Comparison of ENCODE assay signal across 15 mouse cellular contexts in the genomic region with DNA sequence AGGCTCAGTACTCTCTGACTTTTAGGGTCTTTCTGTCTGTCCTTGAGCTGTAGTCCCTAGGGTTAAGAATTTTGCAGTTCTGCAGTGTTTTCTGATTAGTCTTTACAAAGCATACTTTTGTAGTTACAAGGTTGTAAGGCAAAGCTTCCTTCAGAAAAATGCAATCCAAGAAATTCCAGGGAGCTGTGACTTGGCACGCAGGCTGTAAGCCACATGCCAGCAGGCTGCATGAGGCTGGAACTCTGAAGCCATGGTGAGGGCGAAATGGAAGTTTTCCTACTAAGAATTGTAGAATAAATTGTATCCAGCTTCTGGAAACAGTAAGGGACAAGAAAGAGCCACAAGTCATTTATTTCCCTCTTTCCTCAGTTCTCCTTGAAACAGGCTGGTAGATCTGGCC. TPM values are rescaled to one million over a fixed set of nuclear protein-coding genes. Genes with fewer than 3 reads are reported as not detected.
A peak's percentile ranks its signal among the peaks of the same experiment; 100 is the strongest.
DNase-seq lines count a peak whose midpoint lies in the region; ATAC-seq and TF ChIP-seq lines count a peak whose summit lies in the region.
"Had no signal": no experiment of that assay in that cellular context is flagged by ENCODE, and none has a peak within 500 bp of the region (broad histone marks: within the 10 kb centered on the region; RNA-seq: fewer than 3 reads in every experiment).

No protein-coding gene starts in this region.

- H3K4me2 ChIP-seq in forebrain, postnatal 0 days (ENCODE audit: low read depth) = no peak overlapping the region
- no peak overlapping the region for H3K4me2 ChIP-seq in forebrain, embryonic 12.5 days
- H3K4me2 ChIP-seq in stomach, embryonic 16.5 days (ENCODE audit: low read depth, low read length) = no peak overlapping the region
- H3K4me2 ChIP-seq in stomach, postnatal 0 days (replicated peaks; ENCODE audit: low read depth) = no peak overlapping the region
- H3K4me2 ChIP-seq: heart, embryonic 11.5 days; liver, embryonic 11.5 days had no signal

- H3K4me3 ChIP-seq in forebrain, postnatal 0 days (ENCODE audit: low read depth, low read length) = no peak overlapping the region
- no peak overlapping the region for H3K4me3 ChIP-seq in forebrain, embryonic 12.5 days (replicated peaks)
- H3K4me3 ChIP-seq in stomach, embryonic 16.5 days (replicated peaks; ENCODE audit: low read length) = no peak overlapping the region
- no peak overlapping the region for H3K4me3 ChIP-seq in stomach, postnatal 0 days (ENCODE audit: low read depth, low read length)
- H3K4me3 ChIP-seq: myocyte had no signal

- H3K4me1 ChIP-seq in forebrain, postnatal 0 days (ENCODE audit: insufficient read depth) = no peaks in the 10 kb centered on the region
- H3K4me1 ChIP-seq in forebrain, embryonic 12.5 days = no peaks in the 10 kb centered on the region
- H3K4me1 ChIP-seq in stomach, embryonic 16.5 days (ENCODE audit: control insufficient read depth, insufficient read depth, low read length) = 0 out of 2 replicates have a peak, but pooled peaks cover 9% of the 10 kb centered on the region
- no peaks in the 10 kb centered on the region; the same call in 1 of the 2 replicates for H3K4me1 ChIP-seq in stomach, postnatal 0 days (replicated peaks; ENCODE audit: control insufficient read depth, insufficient read depth)

- ATAC-seq in forebrain, postnatal 0 days = no peak
- no peak for ATAC-seq in forebrain, embryonic 12.5 days (ENCODE audit: low FRiP score)
- no peak for ATAC-seq in stomach, embryonic 16.5 days (ENCODE audit: insufficient read depth, low FRiP score)
- ATAC-seq in stomach, postnatal 0 days (ENCODE audit: low FRiP score, low TSS enrichment) = no peak
- ATAC-seq: intestine, embryonic 16.5 days had no signal

- H3K36me3 ChIP-seq in forebrain, postnatal 0 days (ENCODE audit: insufficient read depth) = no peaks in the 10 kb centered on the region
- H3K36me3 ChIP-seq in forebrain, embryonic 12.5 days (replicated peaks) = no peaks in the 10 kb centered on the region
- H3K36me3 ChIP-seq in stomach, embryonic 16.5 days (ENCODE audit: control insufficient read depth, insufficient read depth, low read length) = no peaks in the 10 kb centered on the region
- no peaks in the 10 kb centered on the region for H3K36me3 ChIP-seq in stomach, postnatal 0 days (ENCODE audit: control insufficient read depth, insufficient read depth, low read length)
- H3K36me3 ChIP-seq: G1E had no signal

- peak; percentile 13 for DNase-seq in forebrain, postnatal 0 days
- peak; percentile 33 for DNase-seq in kidney, adult 18-20 months
- no peak for DNase-seq in kidney, postnatal 10 days
- no peak for DNase-seq in stomach, postnatal 0 days (ENCODE audit: low spot score)
- DNase-seq in c-Kit-positive CD71-positive TER-119-positive erythroid progenitor cells, embryonic 14.5 days (ENCODE audit: low spot score) = no peak
- no peak for DNase-seq in T-cell, adult 2 months (ENCODE audit: low spot score)
- DNase-seq: B cell, adult 2 months; thymus, adult 18-20 months had no signal

- 65% methylated on average over 2 of the region's 2 CpGs for WGBS in forebrain, postnatal 0 days
- WGBS in forebrain, embryonic 12.5 days = 87% methylated on average over 2 of the region's 2 CpGs
- WGBS in stomach, embryonic 16.5 days = 79% methylated on average over 2 of the region's 2 CpGs
- WGBS in stomach, postnatal 0 days = 73% methylated on average over 2 of the region's 2 CpGs

- no peak overlapping the region for H3K27ac ChIP-seq in forebrain, postnatal 0 days (ENCODE audit: low read depth, low read length)
- no peak overlapping the region for H3K27ac ChIP-seq in forebrain, embryonic 12.5 days
- H3K27ac ChIP-seq in stomach, embryonic 16.5 days (ENCODE audit: low read length) = no peak overlapping the region
- no peak overlapping the region for H3K27ac ChIP-seq in stomach, postnatal 0 days (replicated peaks)

- no peak for TF ChIP-seq EP300 in stomach, postnatal 0 days (optimal IDR thresholded peaks at IDR 0.05)

- H3K9ac ChIP-seq in forebrain, postnatal 0 days = no peak overlapping the region
- H3K9ac ChIP-seq in forebrain, embryonic 12.5 days = no peak overlapping the region
- H3K9ac ChIP-seq in stomach, embryonic 16.5 days (ENCODE audit: low read length) = 0 out of 2 replicates have a peak overlapping the region, but pooled peaks have one; percentile 8
- H3K9ac ChIP-seq in stomach, postnatal 0 days (ENCODE audit: low read length) = no peak overlapping the region

- H3K9me3 ChIP-seq in forebrain, postnatal 0 days (ENCODE audit: low read length) = no peaks in the 10 kb centered on the region
- no peaks in the 10 kb centered on the region for H3K9me3 ChIP-seq in forebrain, embryonic 12.5 days
- no peaks in the 10 kb centered on the region for H3K9me3 ChIP-seq in stomach, embryonic 16.5 days (replicated peaks; ENCODE audit: control insufficient read depth, low read length)
- H3K9me3 ChIP-seq in stomach, postnatal 0 days (ENCODE audit: control insufficient read depth, low read length) = no peaks in the 10 kb centered on the region
- H3K9me3 ChIP-seq: G1E had no signal

- no peaks in the 10 kb centered on the region for H3K27me3 ChIP-seq in forebrain, postnatal 0 days (ENCODE audit: insufficient read depth, low read length)
- no peaks in the 10 kb centered on the region for H3K27me3 ChIP-seq in forebrain, embryonic 12.5 days
- no peaks in the 10 kb centered on the region for H3K27me3 ChIP-seq in stomach, embryonic 16.5 days (ENCODE audit: control insufficient read depth, insufficient read depth, low read length)
- no peaks in the 10 kb centered on the region for H3K27me3 ChIP-seq in stomach, postnatal 0 days (ENCODE audit: control insufficient read depth, insufficient read depth, low read length)

- TF ChIP-seq CTCF in forebrain, postnatal 0 days (IDR thresholded peaks at IDR 0.05; ENCODE audit: low read depth) = no peak
- no peak for TF ChIP-seq CTCF in stomach, postnatal 0 days (IDR thresholded peaks at IDR 0.05; ENCODE audit: low read depth)

RNA-seq across cellular contexts. Expression of gene 2010111I01Rik, which starts 15.4 kb away (rescaled TPM):
- 33.2 and 47.8 TPM in 2 replicates for total RNA-seq in forebrain, postnatal 0 days (2014; rRNA removed)
- 17.6 and 20.3 TPM in 2 replicates for polyA plus RNA-seq in forebrain, postnatal 0 days (2015; fragmentation: Nextera tagmentation; extraction: Ambion mirVana)
- polyA plus RNA-seq in forebrain, embryonic 12.5 days (2016; fragmentation: Nextera tagmentation; extraction: Ambion mirVana) = 30.7 and 34.3 TPM in 2 replicates
- polyA plus RNA-seq in stomach, embryonic 16.5 days (2015; fragmentation: Nextera tagmentation; extraction: Ambion mirVana) = 119 and 131 TPM in 2 replicates
- polyA plus RNA-seq in stomach, postnatal 0 days (2015; fragmentation: Nextera tagmentation; extraction: Ambion mirVana) = 101 TPM in 2 replicates

Comparison
In these comparisons a context has a peak if more than half of its experiments do, and no peak if none do; other contexts are left out.
1. DNase-seq: peak in forebrain, postnatal 0 days (single experiment) and kidney, adult 18-20 months (single experiment); none in kidney, postnatal 10 days (single experiment), stomach, postnatal 0 days (single experiment), c-Kit-positive CD71-positive TER-119-positive erythroid progenitor cells, embryonic 14.5 days (single experiment) and T-cell, adult 2 months (single experiment).